Mouse (Mus musculus): ENCODE measurements around the gene Sh3rf3.

- TF ChIP-seq CTCF (IDR thresholded peaks at IDR 0.05; ENCODE audit: low read depth) (no peak), EP300 (optimal IDR thresholded peaks at IDR 0.05) (no peak)
Measured at GRCm38 (mm10) chr10:58824016-58824568, 10.9 kb downstream of the Sh3rf3 start.
